Mouse (Mus musculus) spleen, postnatal 4 days (tissue): ENCODE data around the gene Tbrg1.
A peak's percentile ranks its signal among the peaks of the same experiment; 100 is the strongest.

Source experiments
- DNase-seq, 2 experiments: peaks; one replicate each; pipeline ENCODE4 v3.0.0; 2022; ENCODE audit warnings: low spot score in 2 of 2

Tbrg1 gene

DNA sequence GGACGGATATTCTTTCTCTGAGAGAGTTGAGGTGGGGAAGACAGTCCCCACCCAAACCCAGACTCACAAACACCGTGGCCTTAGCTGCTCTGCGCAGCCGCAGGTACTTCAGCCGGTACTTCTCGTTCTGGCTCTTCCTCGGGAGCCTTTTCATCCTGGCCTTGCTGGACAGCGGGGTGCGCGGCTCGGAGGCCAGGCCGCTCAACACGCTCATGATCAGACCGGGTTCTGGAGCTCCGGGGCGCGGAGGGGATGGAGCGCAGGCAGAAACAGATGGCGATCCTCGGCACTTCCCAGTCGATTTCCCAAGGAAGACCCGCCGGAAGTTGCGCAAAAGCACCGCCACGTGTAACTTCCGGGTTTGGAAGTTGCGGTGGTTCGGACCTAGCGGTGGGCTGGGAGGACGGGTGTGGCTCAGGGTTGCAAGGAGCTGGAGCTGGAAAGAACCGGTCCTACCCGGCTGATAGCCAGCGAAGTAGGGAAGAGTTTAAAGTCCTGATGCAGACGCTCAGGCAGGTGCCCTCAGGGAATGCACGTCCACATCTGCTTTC lies at the start of gene Tbrg1:
Gene Tbrg1 (minus strand): TSS at position 382 of the 551 bp plus-strand sequence.
- DNase-seq, result peak; percentile 68 to 85

DNA sequence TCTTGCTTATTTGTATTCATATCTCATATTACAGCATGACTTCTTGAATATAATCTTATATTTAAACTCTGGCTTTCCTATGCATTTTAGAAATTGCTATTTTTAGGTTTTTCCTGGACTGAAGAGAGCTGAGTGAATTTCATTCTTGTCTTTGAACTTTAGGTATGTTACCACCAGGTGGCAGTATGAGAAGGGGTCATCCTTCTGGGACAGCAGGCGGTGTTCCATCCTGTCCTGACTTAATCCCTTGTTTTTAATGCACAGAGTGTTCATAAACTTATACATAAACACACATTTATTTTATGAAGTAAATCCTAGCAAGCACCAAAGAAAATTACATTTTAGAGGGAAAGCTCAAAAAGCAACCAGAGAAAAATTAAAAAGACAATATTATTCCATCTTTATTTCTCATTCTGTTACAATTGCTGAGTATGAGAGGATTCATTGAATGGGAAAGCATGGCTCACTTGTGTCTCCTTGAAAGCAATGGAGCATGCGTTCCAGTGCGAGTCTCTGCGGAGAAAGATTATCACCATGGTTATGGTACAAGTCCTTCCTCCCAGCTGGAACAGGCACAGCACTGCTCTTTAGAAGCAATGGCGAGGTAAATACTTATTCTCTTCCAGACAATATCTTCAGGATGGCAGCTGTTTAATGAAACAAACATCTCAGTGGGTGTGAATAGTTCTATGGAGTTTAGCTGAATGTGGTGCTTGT lies 33.0 kb upstream of the Tbrg1 start:
- DNase-seq, result no peak

DNA sequence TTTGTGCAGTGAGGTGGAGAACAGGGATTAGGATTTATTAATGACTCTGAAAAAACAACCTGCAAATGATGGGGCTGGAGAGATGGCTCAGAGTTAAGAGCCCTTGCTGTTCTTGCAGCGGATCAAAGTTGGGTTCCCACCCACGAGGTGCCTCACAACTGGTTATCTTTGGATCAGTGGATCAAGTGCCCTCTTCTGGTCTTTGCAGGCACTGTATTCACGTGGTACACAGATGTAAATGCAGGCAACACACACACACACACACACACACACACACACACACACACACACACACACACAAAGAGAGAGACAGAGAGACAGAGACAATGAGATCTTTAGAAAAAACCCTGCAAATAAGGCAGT lies 30.8 kb upstream of the Tbrg1 start:
- no peak for DNase-seq

DNA sequence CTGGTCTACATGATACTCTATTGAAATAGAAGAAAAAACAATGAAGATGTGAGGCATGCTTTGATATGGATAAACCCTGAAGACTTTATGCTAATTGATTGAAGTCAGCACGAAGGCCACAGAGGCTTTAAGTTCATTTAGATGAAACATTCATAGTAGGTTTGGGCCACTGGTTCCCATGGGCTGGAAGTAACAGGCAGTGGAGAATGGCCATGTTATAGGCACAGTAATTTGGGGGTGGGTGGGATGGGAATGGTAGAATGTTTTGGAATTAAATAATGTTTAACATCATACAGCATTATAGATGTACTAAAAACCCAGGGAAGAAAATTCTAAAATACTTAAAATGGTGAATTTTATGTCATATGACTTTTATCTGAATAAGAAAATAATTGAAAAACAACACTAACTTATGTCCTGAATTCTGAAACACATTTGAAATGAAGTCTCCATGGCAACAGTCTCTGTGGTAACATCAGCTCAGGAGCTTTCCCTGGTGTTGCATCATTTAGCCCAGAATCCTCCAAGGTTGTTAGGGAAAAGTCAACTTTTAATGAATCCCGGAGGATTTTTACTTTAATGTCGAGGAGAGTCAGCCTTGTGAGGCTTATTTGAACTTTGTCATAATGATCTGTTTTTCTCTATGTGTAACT lies 30.3 kb upstream of the Tbrg1 start:
- DNase-seq, result no peak

DNA sequence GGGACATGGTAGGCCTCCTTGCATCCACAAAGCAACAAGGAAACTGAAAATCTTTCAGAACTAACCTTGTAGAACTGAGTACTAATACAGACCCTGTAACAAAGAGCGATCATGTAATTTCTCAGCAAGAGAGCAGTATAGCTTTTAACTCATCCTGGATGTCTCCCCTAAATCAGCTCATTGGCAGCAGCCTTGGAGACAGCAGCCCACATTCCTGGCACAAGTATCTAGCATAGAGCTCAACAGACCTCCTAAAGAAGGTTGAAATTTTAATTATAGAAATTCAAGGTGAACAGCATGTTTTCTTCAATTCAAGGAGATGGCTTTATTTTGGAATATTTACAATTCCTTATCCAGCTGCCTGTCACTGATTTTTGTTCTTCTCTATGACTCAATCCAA lies 24.0 kb upstream of the Tbrg1 start:
- no peak for DNase-seq

DNA sequence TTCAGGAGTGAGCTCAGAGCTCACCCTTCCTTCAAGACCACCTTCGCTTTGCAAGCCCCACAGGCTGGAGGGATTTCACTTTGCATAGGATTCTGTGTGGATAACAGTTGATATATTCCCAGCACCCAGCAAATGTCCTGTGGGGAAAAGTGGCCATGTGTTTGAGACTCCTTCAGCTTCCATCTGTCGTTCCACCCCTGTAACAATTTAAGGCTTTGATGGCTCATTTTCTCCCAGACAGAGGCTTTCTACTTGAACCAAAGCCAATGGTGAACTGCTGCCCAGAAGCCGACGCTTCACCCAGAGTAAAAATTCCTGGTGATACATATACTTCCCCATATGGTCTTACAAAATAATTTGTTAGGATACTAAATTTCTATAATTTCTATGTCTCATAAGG lies 18.2 kb upstream of the Tbrg1 start:
- no peak for DNase-seq

DNA sequence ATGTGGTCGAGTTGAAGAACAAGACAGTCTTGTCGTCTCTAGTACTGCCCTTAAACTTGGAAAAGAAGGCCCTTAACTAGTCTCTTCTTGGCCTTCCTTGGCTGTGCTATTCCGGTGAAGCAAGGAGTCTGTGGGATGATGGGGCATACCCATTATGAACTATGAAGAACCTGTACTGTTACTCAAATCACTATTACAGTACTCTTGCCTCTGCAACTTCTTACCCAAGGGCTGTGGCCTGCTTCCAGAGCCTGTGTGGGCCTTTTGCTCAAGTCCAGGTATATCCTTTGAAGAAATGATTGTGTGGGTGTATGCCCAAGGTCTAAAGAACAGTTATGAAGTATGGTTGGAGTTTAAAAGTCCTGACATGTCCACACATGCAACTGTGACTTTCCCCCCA lies 13.1 kb upstream of the Tbrg1 start:
- DNase-seq, result no peak

DNA sequence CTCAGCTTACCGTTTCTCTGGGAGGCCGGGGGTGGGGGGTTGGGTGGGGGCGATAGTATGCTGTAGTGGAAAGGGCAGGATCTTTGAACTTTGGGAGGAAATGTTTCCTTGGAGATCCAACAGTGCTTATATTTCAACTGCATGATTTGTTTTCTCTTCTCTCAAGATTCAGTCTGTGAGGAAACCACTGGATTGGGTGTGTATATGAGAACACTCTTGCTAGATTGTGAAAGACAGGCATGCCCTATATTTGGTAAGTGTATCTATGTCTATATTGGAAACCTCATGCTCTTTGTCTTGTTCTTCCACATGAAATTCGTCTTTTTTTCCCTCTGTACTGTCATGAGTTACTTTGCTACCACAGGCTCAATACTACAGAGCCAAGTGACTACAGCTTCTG lies 12.6 kb upstream of the Tbrg1 start:
- DNase-seq, result no peak

DNA sequence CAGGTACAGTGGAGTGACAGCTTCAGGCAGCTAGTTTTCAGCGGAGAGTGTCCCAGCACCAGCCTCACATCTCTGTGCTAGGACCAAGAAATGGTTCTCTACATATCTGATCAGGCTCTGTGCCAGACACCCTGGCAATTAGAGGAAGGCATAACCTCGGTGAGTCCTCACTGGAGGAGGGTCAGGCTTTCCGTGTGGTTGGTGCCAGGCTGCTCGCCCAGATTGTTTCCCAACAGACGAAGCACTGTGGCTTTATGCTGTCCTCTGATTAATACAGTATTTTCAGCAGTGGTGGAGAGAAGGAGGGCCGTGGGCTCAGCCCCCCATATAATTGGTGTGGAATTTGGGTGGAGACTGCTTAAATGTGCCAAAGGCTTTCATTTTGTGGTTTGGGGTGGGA lies 12.0 kb upstream of the Tbrg1 start, which contains the start of gene Panx3:
Gene Panx3 (minus strand): TSS at position 121 of the 400 bp plus-strand sequence.
- no peak for DNase-seq

DNA sequence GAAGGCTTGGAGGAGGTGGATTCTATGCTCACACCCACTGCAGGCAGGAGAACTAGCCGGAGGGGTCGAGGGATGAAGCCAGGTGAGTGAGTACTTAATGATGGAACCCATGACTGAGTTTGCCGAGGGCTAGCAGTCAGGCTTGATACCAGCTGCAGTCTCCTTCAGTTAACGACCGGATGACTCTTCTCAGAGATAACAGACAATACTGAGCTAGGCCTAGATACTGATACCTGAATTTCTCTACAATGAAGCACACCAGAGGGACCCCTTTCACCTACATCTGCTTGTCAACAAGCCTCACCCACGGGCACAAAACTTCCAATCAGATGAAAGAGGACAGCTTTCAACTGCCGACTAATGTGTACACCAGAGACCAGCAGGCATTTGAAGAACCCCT lies 8.9 kb upstream of the Tbrg1 start:
- no peak for DNase-seq

DNA sequence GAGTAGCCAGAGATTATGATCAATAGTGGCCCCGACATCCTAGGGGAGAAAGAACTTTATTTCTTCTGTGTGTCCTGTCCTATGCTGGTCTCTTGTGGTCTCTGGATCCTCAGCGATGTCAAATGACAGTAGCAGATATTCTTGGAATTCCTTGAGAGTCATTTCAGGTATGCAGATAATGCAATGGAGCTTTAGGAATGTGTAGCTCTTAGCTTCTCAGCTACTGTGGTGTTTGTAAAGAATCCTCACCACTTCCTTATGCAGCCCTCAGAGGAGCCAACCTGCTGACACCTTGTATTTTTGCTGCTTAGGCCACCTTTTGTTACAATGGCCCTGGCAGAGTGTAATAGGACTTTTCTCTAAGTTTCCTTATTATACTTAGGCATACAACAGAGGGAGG lies 7.5 kb upstream of the Tbrg1 start:
- DNase-seq, result no peak

DNA sequence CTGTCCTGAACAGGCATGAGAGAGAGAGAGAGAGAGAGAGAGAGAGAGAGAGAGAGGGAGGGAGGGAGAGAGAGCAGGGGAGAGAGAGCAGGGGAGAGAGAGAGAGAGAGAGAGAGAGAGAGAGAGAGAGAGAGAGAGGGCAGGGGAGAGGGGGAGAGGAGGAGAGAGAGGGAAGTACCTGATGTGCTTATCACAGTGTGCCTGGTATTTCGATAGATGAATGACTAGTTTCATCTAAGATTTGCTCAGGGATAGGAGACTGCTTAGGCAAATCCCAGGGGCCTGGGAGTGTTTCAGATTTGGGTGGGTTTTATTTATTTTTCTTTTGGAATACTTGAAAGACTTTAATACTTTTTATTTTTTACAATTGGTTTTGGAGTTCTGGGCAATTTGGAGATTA lies 6.1 kb upstream of the Tbrg1 start:
- DNase-seq, result no peak

DNA sequence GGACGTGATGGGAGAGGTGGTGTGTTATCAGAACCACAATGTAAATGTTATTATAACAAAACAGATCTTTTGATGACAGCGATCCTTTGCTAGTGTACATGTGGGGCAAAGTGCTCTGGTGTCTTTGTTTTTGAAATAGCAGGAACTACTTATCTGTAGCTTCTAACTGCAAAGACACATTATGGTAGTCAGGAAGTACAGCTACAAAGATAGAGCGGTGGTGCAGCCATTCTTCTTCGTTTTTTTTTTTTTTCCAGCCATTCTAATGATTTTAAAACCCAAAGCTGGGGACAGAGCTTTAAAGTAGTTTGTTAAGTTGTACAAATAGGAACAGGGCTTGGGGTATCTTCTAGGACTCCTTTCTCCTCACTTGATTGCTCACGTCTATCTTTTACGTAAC lies 2.3 kb upstream of the Tbrg1 start:
- no peak for DNase-seq

DNA sequence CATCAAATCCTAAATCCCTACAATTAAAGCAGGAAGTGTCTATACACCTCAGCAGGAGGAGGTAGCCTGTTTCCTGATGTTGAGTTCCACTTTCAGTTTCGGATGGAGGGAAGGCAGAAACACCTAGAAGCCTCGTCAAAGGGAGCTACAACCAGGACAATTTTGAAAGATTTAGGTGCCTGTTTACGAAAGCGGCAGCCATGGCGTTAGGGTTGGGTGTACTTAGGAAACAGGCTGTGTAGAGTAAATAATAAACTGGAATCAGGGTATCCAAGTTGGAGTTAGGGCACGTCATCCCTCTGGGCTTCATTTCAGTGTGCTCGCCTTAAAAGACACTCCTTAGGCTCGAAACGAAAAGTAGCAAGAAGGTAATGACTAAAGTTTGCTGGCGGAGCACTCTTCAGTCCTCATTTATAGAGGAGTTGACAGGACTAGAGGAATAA lies 652 bp downstream of the Tbrg1 start:
- peak in 1 of 2 experiments; percentile 59 for DNase-seq

DNA sequence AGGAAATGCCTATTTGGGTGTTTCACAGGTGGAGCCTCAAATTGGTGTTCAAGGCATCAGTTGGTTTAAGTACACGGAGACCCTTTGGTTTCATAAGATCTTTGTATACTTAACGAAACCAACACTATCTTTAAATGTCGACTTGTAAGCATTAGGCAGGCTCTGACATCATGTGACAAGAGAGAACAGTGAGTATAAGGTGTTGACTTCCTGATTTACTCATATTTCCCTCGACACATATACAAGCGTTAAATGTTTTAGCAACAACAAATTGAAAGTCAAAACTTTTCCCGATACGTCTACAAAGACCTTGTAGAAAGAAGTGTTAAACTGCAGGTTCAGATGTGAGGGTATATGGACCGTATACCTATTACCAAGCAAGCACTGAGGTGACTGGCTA lies 1.2 kb downstream of the Tbrg1 start:
- no peak for DNase-seq

DNA sequence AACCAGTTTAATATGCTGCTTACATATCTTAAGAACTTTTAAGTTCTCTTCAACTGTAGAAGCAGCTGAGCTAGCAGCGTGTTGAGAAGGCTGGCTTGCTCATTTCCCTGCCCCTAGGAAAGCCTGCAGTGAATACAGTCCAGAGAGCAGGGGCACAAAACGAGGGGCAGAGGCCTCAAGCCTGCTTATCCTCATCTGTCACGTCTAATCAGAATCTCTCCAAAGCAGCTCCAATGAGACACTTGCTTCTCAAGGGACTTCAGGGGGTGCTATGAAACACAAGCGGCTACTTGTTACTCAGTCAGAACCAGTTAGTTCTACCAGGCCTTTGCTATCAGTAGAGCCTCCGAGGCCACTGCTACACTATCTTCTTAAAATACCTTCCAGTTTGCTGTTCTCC lies 3.3 kb downstream of the Tbrg1 start:
- DNase-seq, result no peak

DNA sequence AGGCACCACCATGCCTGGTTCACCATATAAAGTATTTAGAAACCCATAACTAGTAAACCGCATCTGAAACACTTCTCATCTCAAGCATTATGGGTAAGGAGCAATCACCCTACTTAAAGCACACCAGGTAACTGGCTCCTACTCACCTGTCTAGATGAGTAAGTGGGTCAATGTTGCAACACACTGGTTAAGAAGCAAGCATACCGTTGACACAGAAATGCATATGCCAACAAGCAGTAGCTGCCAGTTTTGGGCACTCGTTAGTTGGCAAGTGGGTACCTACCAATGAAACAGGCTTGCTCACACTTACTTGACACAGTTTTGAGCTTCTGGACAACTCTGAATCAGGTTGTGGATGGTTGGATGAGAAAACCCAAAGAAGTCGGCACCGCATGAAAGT lies 6.5 kb downstream of the Tbrg1 start:
- no peak for DNase-seq

DNA sequence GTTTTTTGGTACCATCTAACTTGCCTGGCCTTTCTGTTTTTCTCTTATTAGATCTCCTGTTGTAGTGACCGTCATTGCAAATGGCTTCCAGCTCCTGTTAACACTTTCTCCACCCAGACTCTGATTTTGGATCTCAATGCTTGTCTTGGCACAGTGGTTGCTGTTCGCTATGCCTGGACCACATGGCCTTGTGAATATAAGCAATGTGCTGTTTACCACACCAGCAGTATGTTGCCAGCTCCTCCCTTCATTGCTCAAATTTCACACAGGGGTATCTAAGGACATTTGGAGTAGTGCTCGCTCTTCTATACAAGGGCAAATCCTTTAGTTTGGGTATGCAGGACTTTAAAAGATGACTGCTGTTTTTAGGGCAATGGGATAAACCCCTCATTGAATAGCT lies 10.9 kb downstream of the Tbrg1 start:
- no peak for DNase-seq

DNA sequence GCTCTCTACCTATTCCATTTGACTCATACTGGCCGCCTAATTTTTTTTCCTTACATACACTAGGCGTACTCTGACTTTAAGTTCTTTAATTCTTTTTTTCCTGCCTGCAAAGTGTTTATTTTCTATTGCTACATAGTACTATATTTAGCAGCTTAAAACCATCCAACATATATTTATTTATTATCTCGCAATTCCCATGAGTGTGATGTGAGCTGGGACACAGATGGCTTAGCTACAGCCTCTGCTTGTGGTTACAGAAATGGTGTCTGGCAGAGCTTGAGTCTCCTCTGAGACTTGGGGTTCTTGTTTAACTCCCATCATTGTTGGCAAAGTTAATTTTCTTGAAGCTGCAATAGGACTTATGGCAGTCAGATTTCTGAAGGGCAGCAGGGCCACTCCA lies 18.4 kb downstream of the Tbrg1 start:
- no peak for DNase-seq

DNA sequence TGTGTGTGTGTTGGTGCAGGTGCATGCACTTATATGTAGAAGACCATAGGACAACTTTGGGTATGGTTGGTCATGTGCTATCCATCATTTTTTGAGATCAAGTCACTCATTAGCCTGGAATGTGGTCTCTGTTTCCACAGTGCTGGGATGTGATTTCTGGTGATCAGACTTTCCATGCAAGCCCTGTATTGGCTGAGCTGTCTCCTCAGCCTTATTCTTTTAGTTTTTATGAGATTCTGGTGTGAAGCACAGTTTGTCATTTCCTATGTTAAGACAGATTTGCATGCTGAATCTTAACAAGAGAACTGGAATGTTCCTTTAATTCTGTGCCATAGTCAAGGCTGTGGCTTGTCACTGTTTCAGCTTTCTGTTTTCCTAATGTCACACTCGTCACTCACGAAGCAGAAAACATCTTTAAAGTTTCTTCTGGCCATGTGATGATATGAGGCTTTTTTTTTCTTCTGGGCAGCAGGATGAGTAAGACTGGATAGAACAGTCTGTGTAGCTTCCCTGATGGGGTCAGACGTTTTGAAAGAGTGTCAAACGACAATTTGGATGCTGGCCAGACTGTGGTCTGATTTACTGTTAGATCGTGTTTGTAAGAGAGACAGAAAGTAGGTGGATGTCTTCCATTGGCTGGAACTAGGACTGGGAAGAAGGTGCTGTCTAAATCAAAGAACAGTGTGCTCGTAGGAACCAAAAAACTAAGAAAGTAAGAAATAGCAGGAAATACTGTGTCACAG lies 20.1 kb downstream of the Tbrg1 start:
- DNase-seq, result no peak

DNA sequence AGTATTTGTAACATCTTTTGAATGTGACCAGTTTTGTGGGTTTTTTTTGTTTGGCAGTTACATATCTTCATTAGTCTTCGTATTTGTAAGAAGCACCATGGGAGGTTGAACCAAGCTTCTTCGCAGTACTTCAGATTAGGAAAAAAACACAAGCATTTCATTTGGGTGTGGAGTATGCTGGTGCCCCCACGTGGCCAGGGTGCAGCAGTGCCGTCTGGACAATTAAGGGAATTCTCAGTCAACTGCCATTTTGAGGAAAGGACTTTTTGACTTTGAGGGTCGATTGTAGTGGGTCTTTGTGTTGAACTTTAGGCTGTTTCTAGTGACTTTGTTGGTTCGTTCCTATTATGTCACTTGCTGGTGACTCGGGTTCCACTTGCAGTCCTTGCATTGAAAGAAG lies 20.8 kb downstream of the Tbrg1 start:
- peak; percentile 31 to 67 for DNase-seq

DNA sequence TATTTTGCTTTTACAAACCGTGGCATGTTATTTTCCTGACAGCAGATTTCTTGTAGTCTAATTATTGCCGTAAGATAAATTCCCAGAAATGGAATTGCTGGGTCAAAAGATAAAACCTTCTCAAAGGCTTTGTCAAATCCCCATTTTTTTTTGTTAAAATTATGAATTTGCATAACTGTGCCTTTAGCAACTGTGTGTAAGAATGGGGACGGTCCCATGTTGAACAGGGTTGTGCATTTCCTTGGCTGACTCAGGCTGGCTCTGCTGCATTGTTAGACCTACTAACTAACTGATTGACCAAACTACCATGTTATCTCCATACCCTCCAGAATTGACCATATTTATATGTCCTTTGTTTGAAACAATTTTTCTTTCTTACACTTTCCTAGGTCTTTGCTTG lies 22.8 kb downstream of the Tbrg1 start:
- no peak for DNase-seq

DNA sequence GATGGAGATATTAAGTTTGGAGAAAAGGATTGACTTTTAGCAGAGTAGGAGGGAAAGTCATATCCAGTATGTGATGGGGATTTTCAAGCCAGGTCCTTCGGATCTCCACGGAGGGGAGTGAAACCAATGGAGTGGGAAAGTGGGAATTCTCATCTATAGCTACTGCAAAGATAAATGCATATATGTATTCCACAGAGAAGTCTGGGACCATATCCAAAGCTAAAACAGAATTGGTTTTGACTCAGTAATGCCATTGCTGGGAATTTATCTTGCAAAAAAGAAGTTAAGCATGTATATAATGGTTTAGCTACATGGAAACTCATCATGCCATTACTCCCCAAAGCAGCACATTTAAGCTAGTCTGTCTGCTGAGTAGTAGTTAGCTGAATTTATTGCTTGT lies 24.8 kb downstream of the Tbrg1 start:
- no peak for DNase-seq
